Mouse (Mus musculus) forebrain, embryonic 16.5 days (tissue): ENCODE results near the gene Arfip2. TPM values are rescaled to one million over a fixed set of nuclear protein-coding genes. Genes with fewer than 3 reads are reported as not detected.

ENCODE experiments used
- ATAC-seq: fragments of 200-750 bp; cut with Nextera tagmentation; 2 replicates; pipeline ENCODE4 v1.8.0; 2017; ENCODE audit warnings: mild to moderate bottlenecking, moderate library complexity
- H3K27ac ChIP-seq: fragments of 300-500 bp; sonication (generic); 2 replicates; pipeline ENCODE4 v1.5.1; 2014; ENCODE audit warnings: low read length, control low read depth
- H3K27me3 ChIP-seq: fragments of 300-500 bp; sonication (generic); replicated peaks from 2 replicates; pipeline ENCODE4 v1.6.1; 2014; ENCODE audit warnings: low read length; ENCODE audit not compliant: control insufficient read depth, insufficient read depth
- H3K36me3 ChIP-seq: fragments of 300-500 bp; sonication (generic); 2 replicates; pipeline ENCODE4 v1.6.1; 2014; ENCODE audit not compliant: control insufficient read depth, insufficient read depth
- H3K4me1 ChIP-seq: fragments of 300-500 bp; sonication (generic); replicated peaks from 2 replicates; pipeline ENCODE4 v1.6.1; 2014; ENCODE audit warnings: low read length; ENCODE audit not compliant: control insufficient read depth, insufficient read depth
- H3K4me2 ChIP-seq: fragments of 300-500 bp; sonication (generic); 2 replicates; pipeline ENCODE4 v1.6.1; 2014; ENCODE audit warnings: mild to moderate bottlenecking, low read length, control low read depth
- H3K4me3 ChIP-seq: fragments of 300-500 bp; sonication (generic); replicated peaks from 2 replicates; pipeline ENCODE4 v1.5.1; 2014; ENCODE audit warnings: mild to moderate bottlenecking, low read length, control low read depth
- H3K9ac ChIP-seq: fragments of 300-500 bp; sonication (generic); replicated peaks from 2 replicates; pipeline ENCODE4 v1.6.1; 2014; ENCODE audit warnings: low read depth, low read length, control low read depth
- H3K9me3 ChIP-seq: fragments of 300-500 bp; sonication (generic); 2 replicates; pipeline ENCODE4 v1.6.1; 2016; ENCODE audit warnings: low read length; ENCODE audit not compliant: control insufficient read depth
- WGBS: fragments of 180-500 bp; shearing (Covaris S2); extraction: QIAGEN DNeasy Blood & Tissue Kit; methylation state at CpG from one replicate; pipeline ENCODE4 v1.1.7; 2014; 5-methylcytosine and 5-hydroxymethylcytosine counted together
- polyA plus RNA-seq: library from polyadenylated mRNA; unstranded; fragments of >200 nt; fragmentation: Nextera tagmentation; extraction: Ambion mirVana; gene quantifications from 2 replicates; pipeline ENCODE4 v1.2.1, GENCODE M21; 2015

The Arfip2 gene
- polyA plus RNA-seq, 1 experiment from 2014 or later, result 86.7 TPM

DNA sequence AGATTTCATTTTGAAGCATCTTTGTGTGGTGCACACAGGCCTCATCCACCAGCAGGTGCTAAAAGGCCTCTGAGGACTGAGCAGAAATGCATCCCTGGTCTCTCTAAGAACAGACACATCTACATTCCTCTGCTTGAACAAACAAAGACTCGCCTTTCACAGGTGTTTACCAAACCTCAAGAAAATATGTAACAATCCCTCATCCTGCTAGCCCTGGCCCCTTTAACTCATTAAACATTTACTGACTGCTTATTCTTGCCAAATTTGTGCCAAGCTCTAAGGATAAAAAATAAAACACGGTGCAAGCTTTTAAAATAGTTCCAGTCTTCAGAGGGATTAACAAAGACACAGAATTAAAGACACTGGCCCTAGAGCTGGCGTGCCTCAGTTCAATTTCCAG, 20.5 kb downstream of the Arfip2 start:
- Histone ChIP-seq H3K9me3 (no peaks in the 10 kb centered on the region), H3K27me3 (no peaks in the 10 kb centered on the region), H3K27ac (no peak overlapping the region), H3K4me2 (no peak overlapping the region), H3K4me1 (no peaks in the 10 kb centered on the region), H3K36me3 (peaks cover 27% of the 10 kb centered on the region), H3K4me3 (no peak overlapping the region), H3K9ac (no peak overlapping the region)
- ATAC-seq, result no peak
- 80% methylated on average over 3 of the region's 3 CpGs for WGBS

DNA sequence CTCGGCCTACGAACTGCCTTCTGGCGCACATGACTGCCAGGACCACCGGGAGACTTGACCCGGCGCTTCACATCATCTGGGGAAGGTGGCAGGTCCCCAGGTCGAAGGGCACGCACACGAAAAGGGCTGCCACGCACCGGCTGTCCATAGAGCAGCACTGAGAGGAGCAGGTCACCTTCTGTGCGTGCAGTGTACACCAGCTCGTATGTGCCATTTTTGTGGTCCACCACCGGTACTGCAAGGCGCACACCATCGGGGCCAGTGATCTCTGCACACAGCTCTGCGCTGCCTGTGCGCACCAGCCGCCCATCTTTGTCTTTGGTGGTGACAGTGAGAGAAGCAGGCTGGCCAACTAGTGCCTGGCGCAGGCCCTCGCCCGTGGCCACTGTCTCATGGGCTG, 22.4 kb downstream of the Arfip2 start:
- H3K36me3 ChIP-seq, result peaks cover 33% of the 10 kb centered on the region
- no peak for ATAC-seq
- no peaks in the 10 kb centered on the region for H3K9me3 ChIP-seq
- no peaks in the 10 kb centered on the region for H3K4me1 ChIP-seq
- no peak overlapping the region for H3K4me2 ChIP-seq
- no peak overlapping the region for H3K4me3 ChIP-seq
- WGBS, result 95% methylated on average over 22 of the region's 22 CpGs
- no peak overlapping the region for H3K27ac ChIP-seq
- H3K27me3 ChIP-seq, result no peaks in the 10 kb centered on the region
- H3K9ac ChIP-seq, result no peak overlapping the region

DNA sequence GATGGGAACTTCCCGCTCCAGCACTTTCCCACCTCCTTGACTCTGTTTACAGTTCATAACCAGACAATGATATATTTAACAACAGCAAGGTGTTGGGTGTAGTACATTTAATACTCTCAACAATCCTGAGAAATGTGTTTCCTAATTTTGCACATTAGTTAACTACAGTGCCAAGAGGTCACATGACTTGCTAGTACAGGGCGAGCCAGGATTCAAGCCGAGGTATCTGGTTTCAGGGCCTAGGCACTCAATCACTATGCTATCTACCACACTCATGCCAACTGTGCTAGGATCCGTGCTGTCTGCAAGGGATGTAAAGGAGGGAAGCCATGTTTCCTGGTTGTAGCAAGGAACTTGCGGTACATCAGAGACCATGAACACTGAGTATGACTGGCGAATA, 23.7 kb downstream of the Arfip2 start:
- Histone ChIP-seq H3K4me3 (no peak overlapping the region), H3K4me1 (no peaks in the 10 kb centered on the region), H3K27me3 (no peaks in the 10 kb centered on the region), H3K9me3 (no peaks in the 10 kb centered on the region), H3K27ac (no peak overlapping the region), H3K36me3 (peaks cover 42% of the 10 kb centered on the region), H3K9ac (no peak overlapping the region), H3K4me2 (no peak overlapping the region)
- 92% methylated on average over 6 of the region's 6 CpGs for WGBS
- no peak for ATAC-seq

DNA sequence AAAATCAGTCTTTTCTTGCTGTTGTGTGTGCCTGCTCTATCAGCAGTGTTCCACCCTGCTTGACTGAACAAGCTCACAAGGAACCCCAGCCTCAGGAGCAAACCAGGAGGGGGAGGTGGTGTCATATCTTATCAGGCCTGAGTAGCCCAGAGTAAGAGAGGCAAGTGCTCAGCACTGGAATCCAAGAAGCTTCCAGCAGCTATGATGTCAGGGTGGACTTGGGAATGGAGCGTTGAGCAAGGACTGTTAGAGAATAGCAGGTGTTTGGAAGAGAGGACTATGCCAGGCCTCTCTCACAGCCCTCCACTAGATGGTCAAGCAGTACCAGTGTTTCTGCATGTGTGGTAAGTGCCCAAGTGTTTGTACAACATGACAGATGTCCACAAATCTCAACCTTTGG, 24.5 kb downstream of the Arfip2 start:
- ATAC-seq, result no peak
- Histone ChIP-seq H3K4me1 (no peaks in the 10 kb centered on the region), H3K4me2 (no peak overlapping the region), H3K4me3 (no peak overlapping the region), H3K9ac (no peak overlapping the region), H3K36me3 (peaks cover 50% of the 10 kb centered on the region), H3K27me3 (no peaks in the 10 kb centered on the region), H3K9me3 (no peaks in the 10 kb centered on the region), H3K27ac (no peak overlapping the region)
- WGBS, result 75% methylated on average over 1 of the region's 1 CpGs

DNA sequence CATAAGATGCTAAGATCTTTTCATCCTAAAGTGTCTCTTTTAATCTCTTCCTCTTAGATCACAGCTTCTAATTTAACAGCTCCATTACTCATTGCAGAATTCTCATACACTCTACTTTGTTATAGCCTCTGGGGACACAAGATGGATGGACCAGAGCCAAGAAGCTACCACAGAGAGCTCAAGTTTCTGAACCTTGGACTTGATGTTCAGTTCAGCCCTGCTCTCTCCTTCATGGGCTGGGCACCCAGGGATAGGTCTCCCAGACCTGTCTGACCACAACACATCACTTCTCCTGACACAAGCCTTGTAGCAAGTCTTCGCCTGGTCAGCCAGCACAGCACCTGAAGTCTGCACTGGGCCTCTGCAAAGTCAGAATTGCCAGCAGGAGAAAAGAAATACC, 25.8 kb downstream of the Arfip2 start:
- 89% methylated on average over 1 of the region's 1 CpGs for WGBS
- Histone ChIP-seq H3K4me2 (no peak overlapping the region), H3K9ac (no peak overlapping the region), H3K27ac (no peak overlapping the region), H3K9me3 (no peaks in the 10 kb centered on the region), H3K27me3 (no peaks in the 10 kb centered on the region), H3K36me3 (peaks cover 59% of the 10 kb centered on the region), H3K4me1 (no peaks in the 10 kb centered on the region), H3K4me3 (no peak overlapping the region)
- ATAC-seq, result no peak

DNA sequence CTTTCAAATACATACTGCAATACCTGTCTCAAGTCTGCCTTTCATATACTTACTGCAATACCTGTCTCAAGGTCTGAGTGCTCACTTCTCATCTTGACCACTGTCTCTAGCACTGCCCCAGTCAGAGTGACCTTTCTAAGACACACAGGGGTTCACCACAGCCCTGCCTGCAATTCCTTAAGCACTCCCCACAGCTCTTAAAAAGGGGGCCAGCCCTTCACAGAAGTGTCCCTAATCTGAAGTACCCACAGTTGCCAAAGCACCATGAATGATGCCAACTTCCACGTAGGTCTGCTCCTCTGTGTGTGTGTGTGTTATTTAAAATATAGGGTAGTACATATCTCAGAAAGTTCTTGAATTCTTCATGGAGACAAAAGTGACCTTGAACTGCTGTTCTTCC, 28.4 kb downstream of the Arfip2 start:
- H3K9me3 ChIP-seq, result no peaks in the 10 kb centered on the region
- no peak overlapping the region for H3K4me3 ChIP-seq
- no peak overlapping the region for H3K27ac ChIP-seq
- no peaks in the 10 kb centered on the region for H3K4me1 ChIP-seq
- H3K27me3 ChIP-seq, result no peaks in the 10 kb centered on the region
- 85% methylated on average over 1 of the region's 1 CpGs for WGBS
- H3K36me3 ChIP-seq, result peaks cover 51% of the 10 kb centered on the region
- no peak overlapping the region for H3K9ac ChIP-seq
- ATAC-seq, result no peak
- H3K4me2 ChIP-seq, result no peak overlapping the region

DNA sequence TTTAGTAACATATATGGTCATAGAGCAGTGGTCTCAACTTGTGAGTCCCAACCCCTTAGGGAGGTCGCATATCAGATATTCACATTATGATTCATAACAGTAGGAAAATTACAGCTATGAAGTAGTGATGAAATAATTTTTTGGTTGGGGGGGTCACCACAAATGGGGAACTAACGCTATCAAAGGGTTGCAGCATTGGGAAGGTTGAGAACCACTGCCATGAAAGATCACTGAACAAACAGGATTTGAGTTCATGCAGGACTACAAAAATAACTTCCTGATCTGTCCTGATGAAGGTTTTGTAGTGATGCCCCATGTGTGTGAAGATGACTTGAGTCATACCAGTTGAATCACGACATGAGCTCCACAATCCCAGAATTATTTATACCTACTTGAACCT, 31.7 kb downstream of the Arfip2 start:
- H3K4me2 ChIP-seq, result no peak overlapping the region
- WGBS, result 87% methylated on average over 3 of the region's 3 CpGs
- no peaks in the 10 kb centered on the region for H3K4me1 ChIP-seq
- peaks cover 35% of the 10 kb centered on the region for H3K36me3 ChIP-seq
- H3K27me3 ChIP-seq, result no peaks in the 10 kb centered on the region
- no peak overlapping the region for H3K4me3 ChIP-seq
- no peak for ATAC-seq
- H3K27ac ChIP-seq, result no peak overlapping the region
- no peak overlapping the region for H3K9ac ChIP-seq
- H3K9me3 ChIP-seq, result no peaks in the 10 kb centered on the region

DNA sequence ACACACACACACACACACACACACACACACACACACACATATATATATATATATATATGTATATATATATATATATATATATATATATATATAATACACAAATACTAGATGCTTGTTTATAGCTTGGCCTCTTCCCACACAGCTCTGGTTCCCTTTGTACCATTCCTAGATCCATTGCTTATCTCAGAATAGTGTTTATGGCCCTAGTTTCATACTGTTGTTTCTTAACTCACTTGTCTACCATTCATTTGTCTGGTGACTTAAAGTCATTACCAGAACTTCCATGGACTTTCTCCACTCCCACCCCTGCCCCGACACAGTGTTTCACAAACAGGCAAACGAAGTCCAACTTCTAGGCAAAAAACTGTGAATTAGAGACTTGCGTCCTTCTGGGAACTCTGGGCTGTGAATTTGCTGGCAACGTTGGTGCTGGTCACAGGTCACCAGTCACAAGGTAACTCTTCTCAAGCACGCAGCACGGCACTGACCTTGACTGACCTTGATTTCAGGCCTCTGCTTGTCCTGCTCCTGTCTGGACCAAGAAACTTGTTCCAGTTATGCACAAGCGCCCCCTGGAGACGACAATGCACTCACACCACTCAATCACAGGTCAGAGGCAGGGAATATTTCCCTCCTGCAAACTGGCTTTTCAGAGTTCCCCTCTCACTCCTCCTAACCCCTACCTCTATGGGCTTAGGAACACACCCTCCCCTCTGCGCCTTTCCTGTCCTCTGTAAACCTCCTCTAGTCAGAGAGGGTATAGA, 37.2 kb downstream of the Arfip2 start:
- H3K9ac ChIP-seq, result no peak overlapping the region

DNA sequence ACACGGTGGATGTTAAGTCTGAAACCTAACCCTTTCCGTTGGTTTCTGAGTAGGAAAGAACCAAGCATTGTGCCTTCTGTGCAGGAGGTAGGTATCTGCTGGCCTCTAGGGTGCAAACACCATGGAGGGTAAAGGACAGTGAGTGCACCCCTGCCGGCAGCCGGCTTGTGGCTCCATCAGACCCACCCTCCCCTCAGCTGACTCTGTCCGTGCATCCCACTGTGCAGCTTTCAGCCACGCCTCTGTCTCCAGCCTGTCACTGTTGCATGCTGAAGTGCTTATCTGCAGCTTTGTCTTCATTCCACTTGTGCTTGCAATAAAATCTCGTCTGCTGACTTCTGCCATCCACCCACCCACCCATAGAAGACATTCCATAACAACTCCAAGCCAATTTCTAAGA, 50.1 kb downstream of the Arfip2 start:
- Histone ChIP-seq H3K4me3 (no peak overlapping the region), H3K27me3 (no peaks in the 10 kb centered on the region), H3K4me2 (no peak overlapping the region), H3K4me1 (no peaks in the 10 kb centered on the region), H3K9me3 (no peaks in the 10 kb centered on the region), H3K9ac (no peak overlapping the region), H3K27ac (no peak overlapping the region), H3K36me3 (no peaks in the 10 kb centered on the region)
- ATAC-seq, result no peak
- WGBS, result 18% methylated on average over 7 of the region's 7 CpGs

More for the DNA sequence above, 37.2 kb downstream of the Arfip2 start:
- Histone ChIP-seq H3K4me2 (no peak overlapping the region), H3K4me1 (no peaks in the 10 kb centered on the region), H3K27me3 (no peaks in the 10 kb centered on the region), H3K27ac (no peak overlapping the region), H3K36me3 (no peaks in the 10 kb centered on the region), H3K4me3 (no peak overlapping the region), H3K9me3 (no peaks in the 10 kb centered on the region)
- WGBS, result 38% methylated on average over 9 of the region's 9 CpGs
- ATAC-seq, result peak; percentile 54; the same call in 1 of the 2 replicates
